ENCODE assay signal across 10 mouse cellular contexts in genomic region chr2:155774261-155774926, GRCm38 (mm10). TPM values are rescaled to one million over a fixed set of nuclear protein-coding genes. Genes with fewer than 3 reads are reported as not detected.
DNase-seq lines count a peak whose midpoint lies in the region; ATAC-seq and TF ChIP-seq lines count a peak whose summit lies in the region.
"Had no signal": no experiment of that assay in that cellular context is flagged by ENCODE, and none has a peak within 500 bp of the region (broad histone marks: within the 10 kb centered on the region; RNA-seq: fewer than 3 reads in every experiment).

No protein-coding gene starts in this region.

- no peak for TF ChIP-seq POLR2A in bone marrow macrophage, adult 2 months (IDR thresholded peaks at IDR 0.05; ENCODE audit: borderline replicate concordance, low read depth, low read length)

- no peak for TF ChIP-seq CTCF in bone marrow macrophage, adult 2 months (IDR thresholded peaks at IDR 0.05; ENCODE audit: low read depth, low read length)
- no peak for TF ChIP-seq CTCF in forebrain, postnatal 0 days (IDR thresholded peaks at IDR 0.05; ENCODE audit: low read depth)

- peak; percentile 15; the same call in 1 of the 2 replicates for ATAC-seq in frontal cortex, adult (ENCODE audit: low TSS enrichment)
- no peak for ATAC-seq in forebrain, postnatal 0 days
- ATAC-seq in midbrain, embryonic 12.5 days (ENCODE audit: low FRiP score, low read depth), result no peak

- 53% methylated on average over 11 of the region's 11 CpGs for WGBS in forebrain, postnatal 0 days
- WGBS in midbrain, embryonic 12.5 days, result 71% methylated on average over 11 of the region's 11 CpGs

- no peaks in the 10 kb centered on the region for H3K36me3 ChIP-seq in forebrain, postnatal 0 days (ENCODE audit: insufficient read depth)
- no peaks in the 10 kb centered on the region for H3K36me3 ChIP-seq in midbrain, embryonic 12.5 days

- no peaks in the 10 kb centered on the region for H3K4me1 ChIP-seq in bone marrow macrophage, adult 2 months (ENCODE audit: control insufficient read depth, insufficient read depth, low read length)
- H3K4me1 ChIP-seq in forebrain, postnatal 0 days (ENCODE audit: insufficient read depth), result peaks cover 12% of the 10 kb centered on the region; the same call in 1 of the 2 replicates
- peaks cover 14% of the 10 kb centered on the region for H3K4me1 ChIP-seq in midbrain, embryonic 12.5 days

- 0 out of 2 replicates have a peak overlapping the region, but pooled peaks have one; percentile 24 for H3K4me3 ChIP-seq in bone marrow macrophage, adult 2 months (ENCODE audit: insufficient read depth, low read length)
- H3K4me3 ChIP-seq in forebrain, postnatal 0 days (ENCODE audit: low read depth, low read length), result peak overlapping the region; percentile 74
- peak overlapping the region; percentile 80 for H3K4me3 ChIP-seq in midbrain, embryonic 12.5 days

- no peaks in the 10 kb centered on the region for H3K9me3 ChIP-seq in forebrain, postnatal 0 days (ENCODE audit: low read length)
- no peaks in the 10 kb centered on the region for H3K9me3 ChIP-seq in midbrain, embryonic 12.5 days

- peaks cover 4% of the 10 kb centered on the region; the same call in 1 of the 2 replicates for H3K27me3 ChIP-seq in forebrain, postnatal 0 days (ENCODE audit: insufficient read depth, low read length)
- peaks cover 54% of the 10 kb centered on the region for H3K27me3 ChIP-seq in midbrain, embryonic 12.5 days

- no peak for DNase-seq in frontal cortex, postnatal 25 days (ENCODE audit: low spot score in 2 of 2)
- DNase-seq in forebrain, postnatal 0 days, result no peak
- DNase-seq in adrenal gland, postnatal 25 days, result no peak
- DNase-seq in right cerebral cortex, postnatal 4 days, result no peak
- DNase-seq in left cerebral cortex, adult 11 months (ENCODE audit: low spot score), result no peak
- DNase-seq: kidney, adult 2 months had no signal

- H3K27ac ChIP-seq in bone marrow macrophage, adult 2 months (ENCODE audit: insufficient read depth, low read depth, low read length), result no peak overlapping the region
- H3K27ac ChIP-seq in forebrain, postnatal 0 days (ENCODE audit: low read depth, low read length), result no peak overlapping the region
- no peak overlapping the region for H3K27ac ChIP-seq in midbrain, embryonic 12.5 days (replicated peaks)

- H3K9ac ChIP-seq in forebrain, postnatal 0 days, result peak overlapping the region; percentile 87; the same call in 1 of the 2 replicates
- peak overlapping the region; percentile 43; the same call in 1 of the 2 replicates for H3K9ac ChIP-seq in midbrain, embryonic 12.5 days (replicated peaks)

- peak overlapping the region; percentile 76 for H3K4me2 ChIP-seq in forebrain, postnatal 0 days (ENCODE audit: low read depth)
- H3K4me2 ChIP-seq in midbrain, embryonic 12.5 days (replicated peaks), result peak overlapping the region; percentile 82

RNA-seq across cellular contexts. Expression of gene Mmp24, which starts 0.7 kb away (rescaled TPM):
- not detected in 2 replicates for polyA plus RNA-seq in bone marrow macrophage, adult 2 months (2012; ENCODE audit: insufficient read depth, insufficient read length, missing spikeins)
- total RNA-seq in forebrain, postnatal 0 days (2014; rRNA removed), result 124 and 128 TPM in 2 replicates
- 15.5 and 17.0 TPM in 2 replicates for polyA plus RNA-seq in forebrain, postnatal 0 days (2015; fragmentation: Nextera tagmentation; extraction: Ambion mirVana)
- polyA plus RNA-seq in midbrain, embryonic 12.5 days (2016; fragmentation: Nextera tagmentation; extraction: Ambion mirVana), result 4.9 and 5.2 TPM in 2 replicates
- total RNA-seq in adrenal gland, postnatal 25 days (2021), result 1.9 and 2.3 TPM in 2 replicates

RNA-seq across cellular contexts. Expression of gene Procr, which starts 23.5 kb away (rescaled TPM):
- 3.7 and 3.9 TPM in 2 replicates for polyA plus RNA-seq in bone marrow macrophage, adult 2 months (2012; ENCODE audit: insufficient read depth, insufficient read length, missing spikeins)
- 1.6 and 1.9 TPM in 2 replicates for total RNA-seq in forebrain, postnatal 0 days (2014; rRNA removed)
- 1.6 and 1.9 TPM in 2 replicates for polyA plus RNA-seq in forebrain, postnatal 0 days (2015; fragmentation: Nextera tagmentation; extraction: Ambion mirVana)
- 3.1 and 3.7 TPM in 2 replicates for polyA plus RNA-seq in midbrain, embryonic 12.5 days (2016; fragmentation: Nextera tagmentation; extraction: Ambion mirVana)
- total RNA-seq in adrenal gland, postnatal 25 days (2021), result 21.8 and 24.0 TPM in 2 replicates

RNA-seq across cellular contexts. Expression of gene Gm17581, which starts 38.7 kb away (rescaled TPM):
- not detected in 2 replicates for polyA plus RNA-seq in bone marrow macrophage, adult 2 months (2012; ENCODE audit: insufficient read depth, insufficient read length, missing spikeins)
- total RNA-seq in forebrain, postnatal 0 days (2014; rRNA removed), result not detected in 2 replicates
- polyA plus RNA-seq in forebrain, postnatal 0 days (2015; fragmentation: Nextera tagmentation; extraction: Ambion mirVana), result not detected in 2 replicates
- polyA plus RNA-seq in midbrain, embryonic 12.5 days (2016; fragmentation: Nextera tagmentation; extraction: Ambion mirVana), result not detected in 2 replicates
- not detected in 2 replicates for total RNA-seq in adrenal gland, postnatal 25 days (2021)
- total RNA-seq: megakaryocyte, adult 5-6 weeks had no signal
- polyA plus RNA-seq: kidney, adult 2 months had no signal

RNA-seq across cellular contexts. Expression of gene BC029722, which starts 44.8 kb away (rescaled TPM):
- polyA plus RNA-seq in bone marrow macrophage, adult 2 months (2012; ENCODE audit: insufficient read depth, insufficient read length, missing spikeins), result 44.7 and 46.1 TPM in 2 replicates
- total RNA-seq in forebrain, postnatal 0 days (2014; rRNA removed), result 26.4 and 31.4 TPM in 2 replicates
- polyA plus RNA-seq in forebrain, postnatal 0 days (2015; fragmentation: Nextera tagmentation; extraction: Ambion mirVana), result 53.4 and 55.5 TPM in 2 replicates
- 14.4 and 14.7 TPM in 2 replicates for polyA plus RNA-seq in midbrain, embryonic 12.5 days (2016; fragmentation: Nextera tagmentation; extraction: Ambion mirVana)
- 159 and 181 TPM in 2 replicates for total RNA-seq in adrenal gland, postnatal 25 days (2021)

RNA-seq across cellular contexts. Expression of gene Edem2, which starts 45.1 kb away (rescaled TPM):
- 44.3 and 46.4 TPM in 2 replicates for polyA plus RNA-seq in bone marrow macrophage, adult 2 months (2012; ENCODE audit: insufficient read depth, insufficient read length, missing spikeins)
- 35.9 and 41.9 TPM in 2 replicates for total RNA-seq in forebrain, postnatal 0 days (2014; rRNA removed)
- polyA plus RNA-seq in forebrain, postnatal 0 days (2015; fragmentation: Nextera tagmentation; extraction: Ambion mirVana), result 30.7 and 34.1 TPM in 2 replicates
- 37.1 and 37.6 TPM in 2 replicates for polyA plus RNA-seq in midbrain, embryonic 12.5 days (2016; fragmentation: Nextera tagmentation; extraction: Ambion mirVana)
- total RNA-seq in adrenal gland, postnatal 25 days (2021), result 39.8 and 39.9 TPM in 2 replicates

Comparison
In these comparisons a context has a peak if more than half of its experiments do, and no peak if none do; other contexts are left out.
1. H3K4me3 ChIP-seq: peak in every context shown above with its lines; median percentile 80 in midbrain, embryonic 12.5 days; 74 in forebrain, postnatal 0 days; 24 in bone marrow macrophage, adult 2 months.